In genomic region chr16:4541501-4542198, GRCm38 (mm10) we compare ENCODE assay signal across 8 mouse cellular contexts. TPM values are rescaled to one million over a fixed set of nuclear protein-coding genes. Genes with fewer than 3 reads are reported as not detected.
DNase-seq lines count a peak whose midpoint lies in the region; ATAC-seq lines count a peak whose summit lies in the region.

TSS of gene Srl (minus strand) at chr16:4541816.

- H3K4me2 ChIP-seq in hindbrain, embryonic 15.5 days: peak within 1 kb of the TSS; percentile 64

- peak; percentile 98 for ATAC-seq in hindbrain, embryonic 15.5 days (ENCODE audit: low FRiP score, low read depth)

- peak within 1 kb of the TSS; percentile 37 for H3K9ac ChIP-seq in hindbrain, embryonic 15.5 days

- H3K4me3 ChIP-seq in hindbrain, embryonic 15.5 days: peak within 1 kb of the TSS; percentile 44

- peaks cover 19% of the 10 kb centered on the region for H3K4me1 ChIP-seq in hindbrain, embryonic 15.5 days (replicated peaks)

- peak; percentile 88 for DNase-seq in T-cell, adult 2 months (ENCODE audit: low spot score)
- DNase-seq in cerebellum, postnatal 36 days: peak; percentile 97 to 98
- DNase-seq in frontal cortex, postnatal 36 days (ENCODE audit: low spot score in 2 of 2): peak; percentile 99 to 100
- DNase-seq in left cerebral cortex, adult 11 months (ENCODE audit: low spot score): peak; percentile 100
- DNase-seq in lung, postnatal 4 days: peak; percentile 100
- DNase-seq in retina, postnatal 7 days (ENCODE audit: low read depth, low spot score): peak; percentile 99
- peak; percentile 93 for DNase-seq in urinary bladder, adult 2 months (ENCODE audit: low spot score)

- no peaks in the 10 kb centered on the region for H3K9me3 ChIP-seq in hindbrain, embryonic 15.5 days

- under 1% methylated on average over 43 of the region's 43 CpGs for WGBS in hindbrain, embryonic 15.5 days

- H3K36me3 ChIP-seq in hindbrain, embryonic 15.5 days: peaks cover 12% of the 10 kb centered on the region

- peak within 1 kb of the TSS; percentile 78 for H3K27ac ChIP-seq in hindbrain, embryonic 15.5 days (replicated peaks)

- H3K27me3 ChIP-seq in hindbrain, embryonic 15.5 days: no peaks in the 10 kb centered on the region

RNA-seq across cellular contexts. Expression of gene Srl, which starts in this region (rescaled TPM):
- polyA plus RNA-seq in hindbrain, embryonic 15.5 days (2015; fragmentation: Nextera tagmentation; extraction: Ambion mirVana): 21.4 and 22.9 TPM in 2 replicates
- polyA plus RNA-seq in urinary bladder, adult 2 months (2012; rRNA removed): 18.8 and 25.7 TPM in 2 replicates

Comparison
In these comparisons a context has a peak if more than half of its experiments do, and no peak if none do; other contexts are left out.
1. Peak in every context shown above with its lines: DNase-seq, ATAC-seq, H3K4me3 ChIP-seq and H3K27ac ChIP-seq.